Mouse (Mus musculus): Measurements from ENCODE around the gene Gpr61. TPM values are rescaled to one million over a fixed set of nuclear protein-coding genes. Genes with fewer than 3 reads are reported as not detected.

Gene Gpr61
- total RNA-seq, 1 experiment from 2014 or later = 0.23 TPM

Other genes starting within 250 kb of the Gpr61 start
- gene Gstm7, start 223.1 kb downstream of the Gpr61 start, total RNA-seq (2017) = not detected in 2 replicates
- gene Gstm6, start 211.1 kb downstream of the Gpr61 start, total RNA-seq (2017) = not detected in 2 replicates
- gene Gstm3, start 185.6 kb downstream of the Gpr61 start, total RNA-seq (2017) = not detected in 2 replicates
- not detected in 2 replicates for gene Gstm2, start 168.4 kb downstream of the Gpr61 start, total RNA-seq (2017)
- gene Gstm1, start 136.9 kb downstream of the Gpr61 start, total RNA-seq (2017) = 7.9 and 12.3 TPM in 2 replicates
- gene Gstm4, start 110.0 kb downstream of the Gpr61 start, total RNA-seq (2017) = 1.7 and 2.3 TPM in 2 replicates
- gene Ampd2, start 68.2 kb downstream of the Gpr61 start, total RNA-seq (2017) = 16.0 and 18.5 TPM in 2 replicates
- not detected in 2 replicates for gene Gnat2, start 62.1 kb downstream of the Gpr61 start, total RNA-seq (2017)
- 143 and 165 TPM in 2 replicates for gene Gnai3, start 8.7 kb downstream of the Gpr61 start, total RNA-seq (2017)
- gene Amigo1, start 31.5 kb upstream of the Gpr61 start, total RNA-seq (2017) = 1.3 and 1.6 TPM in 2 replicates
- gene Cyb561d1, start 46.3 kb upstream of the Gpr61 start, total RNA-seq (2017) = 26.8 and 29.0 TPM in 2 replicates
- 5.8 and 7.3 TPM in 2 replicates for gene Atxn7l2, start 56.1 kb upstream of the Gpr61 start, total RNA-seq (2017)
- gene Sypl2, start 71.8 kb upstream of the Gpr61 start, total RNA-seq (2017) = not detected in 2 replicates
- 54.4 and 69.7 TPM in 2 replicates for gene Psma5, start 102.0 kb upstream of the Gpr61 start, total RNA-seq (2017)
- 24.7 and 26.2 TPM in 2 replicates for gene Sort1, start 129.2 kb upstream of the Gpr61 start, total RNA-seq (2017)
- not detected in 2 replicates for gene Mybphl, start 210.0 kb upstream of the Gpr61 start, total RNA-seq (2017)
- gene Psrc1, start 229.0 kb upstream of the Gpr61 start, total RNA-seq (2017) = 0.35 and 1.7 TPM in 2 replicates